Mouse (Mus musculus) olfactory bulb, adult 2 months (tissue): ENCODE data around the gene Tcp11l1.

ENCODE experiments used
- CTCF ChIP-seq: fragments of 200-500 bp; IDR thresholded peaks from 2 replicates; pipeline ENCODE4 v1.5.1; 2012; ENCODE audit warnings: low read depth, mild to moderate bottlenecking, low read length, moderate library complexity; ENCODE audit not compliant: insufficient read depth
- POLR2A ChIP-seq: fragments of 200-500 bp; IDR thresholded peaks from 2 replicates; pipeline ENCODE4 v1.6.1; 2012; ENCODE audit warnings: mild to moderate bottlenecking, low read depth, low read length, moderate library complexity; ENCODE audit not compliant: insufficient read depth

DNA sequence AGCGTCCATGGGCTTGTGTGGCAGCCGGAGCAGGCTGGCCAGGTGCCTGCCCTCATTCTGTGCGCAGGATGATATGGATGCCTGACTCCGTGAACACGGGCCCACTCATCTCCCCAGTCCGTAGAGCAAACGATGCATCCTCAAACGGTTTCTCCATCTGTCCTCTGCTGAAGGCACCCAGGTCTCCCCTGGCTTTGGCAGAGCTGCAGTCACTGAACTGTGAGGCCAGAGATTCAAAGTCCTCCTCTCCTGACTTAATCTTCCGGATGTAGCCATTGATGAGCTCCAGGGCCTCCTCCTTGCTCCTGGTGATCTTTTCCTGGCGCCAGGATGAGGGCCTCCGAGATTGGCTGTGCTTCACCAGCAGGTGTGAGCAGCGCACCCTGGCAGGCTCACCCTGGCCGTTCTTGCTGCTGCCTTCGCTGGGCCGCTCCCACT lies 2.3 kb upstream of the Tcp11l1 start:
- no peak for TF ChIP-seq CTCF
- TF ChIP-seq POLR2A, result no peak
